Mouse (Mus musculus) CD4-positive, CD25-positive, alpha-beta regulatory T cell, adult 2 months (primary cell): ENCODE data around the gene Gm20388.

Experiments used
- DNase-seq: peaks from one replicate; pipeline ENCODE4 v3.0.0-alpha.2; 2012; ENCODE audit warnings: low read depth, low spot score

The Gm20388 gene

GRCm38 (mm10) chr8:122326114-122326542 lies 2415.5 kb downstream of the Gm20388 start:
- DNase-seq, result no peak

DNA sequence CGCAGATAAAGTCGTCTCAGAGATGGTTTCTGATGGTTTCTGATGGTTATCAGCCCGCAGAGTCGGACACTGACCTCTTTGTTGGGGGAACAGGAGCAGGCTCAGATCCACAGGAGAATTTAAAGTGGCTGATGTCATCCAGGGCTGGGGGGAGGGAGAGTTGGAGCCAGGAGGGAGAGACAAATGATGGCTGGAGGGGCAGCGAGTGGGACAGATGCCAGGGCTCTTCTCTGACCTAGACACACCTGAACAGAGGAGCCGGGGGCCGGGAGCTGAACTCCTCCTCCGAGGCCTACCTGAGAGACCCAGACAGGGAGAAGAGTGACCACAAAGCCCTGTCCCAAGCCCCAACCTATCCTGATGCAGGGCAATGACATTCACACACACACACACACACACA lies 2418.4 kb downstream of the Gm20388 start:
- no peak for DNase-seq

DNA sequence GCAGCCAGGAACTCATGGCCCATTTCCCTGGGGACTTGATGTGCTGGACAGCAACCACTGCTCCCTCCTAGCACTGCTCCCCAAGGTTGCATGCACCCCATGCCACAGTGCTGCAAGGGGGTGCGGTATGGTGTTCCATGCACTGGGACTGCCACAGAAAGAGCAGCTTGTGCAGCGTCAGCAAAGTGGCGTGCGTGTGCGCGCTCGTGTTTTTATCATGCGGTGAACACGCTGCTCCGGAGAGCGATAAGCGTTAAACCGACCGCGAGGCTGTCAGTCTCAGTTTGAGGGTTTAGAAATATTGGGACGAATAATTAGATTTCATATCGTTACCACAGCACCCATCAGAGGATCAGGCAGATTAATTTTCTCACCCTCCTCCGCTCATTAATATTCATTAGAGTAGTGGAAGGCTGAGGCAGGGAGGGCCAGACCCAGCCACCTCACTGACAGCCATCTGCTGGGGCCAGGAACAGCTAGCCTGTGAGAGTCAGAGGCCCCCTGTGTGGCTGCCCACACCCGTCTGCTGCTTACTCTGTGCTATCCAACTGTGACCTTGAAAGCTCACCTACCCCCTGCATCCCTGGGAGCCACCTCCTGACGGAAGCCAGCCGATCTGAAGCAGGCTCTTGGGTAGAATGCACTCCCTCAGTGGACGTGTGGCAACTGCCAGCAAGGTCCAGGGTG lies 2419.1 kb downstream of the Gm20388 start:
- no peak for DNase-seq

- DNase-seq, result no peak
Measured at GRCm38 (mm10) chr8:122330446-122331133, 2419.9 kb downstream of the Gm20388 start.

DNA sequence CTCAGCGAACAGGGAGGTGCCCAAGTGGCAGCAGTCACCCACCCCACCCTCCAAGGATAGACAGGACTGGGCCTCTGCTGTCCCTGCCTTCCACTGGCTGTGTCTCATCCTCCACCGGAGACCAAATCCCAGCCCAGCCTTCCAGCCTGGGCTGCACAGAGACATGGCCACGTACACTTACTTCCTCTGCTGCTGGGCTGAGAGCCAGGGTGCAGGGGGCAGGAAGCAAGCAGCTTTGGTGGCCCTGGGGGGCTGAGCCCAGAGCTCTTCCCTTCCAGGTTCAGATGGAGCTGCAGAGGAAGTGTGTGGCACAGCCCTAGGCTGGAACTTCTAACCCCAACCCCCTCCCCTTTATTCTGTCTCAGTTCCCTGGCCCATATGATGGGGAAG lies 2420.5 kb downstream of the Gm20388 start:
- DNase-seq, result no peak

GRCm38 (mm10) chr8:122332753-122333506 lies 2422.3 kb downstream of the Gm20388 start:
- DNase-seq, result peak; percentile 86

GRCm38 (mm10) chr8:122333531-122333930 lies 2422.9 kb downstream of the Gm20388 start:
- no peak for DNase-seq

DNA sequence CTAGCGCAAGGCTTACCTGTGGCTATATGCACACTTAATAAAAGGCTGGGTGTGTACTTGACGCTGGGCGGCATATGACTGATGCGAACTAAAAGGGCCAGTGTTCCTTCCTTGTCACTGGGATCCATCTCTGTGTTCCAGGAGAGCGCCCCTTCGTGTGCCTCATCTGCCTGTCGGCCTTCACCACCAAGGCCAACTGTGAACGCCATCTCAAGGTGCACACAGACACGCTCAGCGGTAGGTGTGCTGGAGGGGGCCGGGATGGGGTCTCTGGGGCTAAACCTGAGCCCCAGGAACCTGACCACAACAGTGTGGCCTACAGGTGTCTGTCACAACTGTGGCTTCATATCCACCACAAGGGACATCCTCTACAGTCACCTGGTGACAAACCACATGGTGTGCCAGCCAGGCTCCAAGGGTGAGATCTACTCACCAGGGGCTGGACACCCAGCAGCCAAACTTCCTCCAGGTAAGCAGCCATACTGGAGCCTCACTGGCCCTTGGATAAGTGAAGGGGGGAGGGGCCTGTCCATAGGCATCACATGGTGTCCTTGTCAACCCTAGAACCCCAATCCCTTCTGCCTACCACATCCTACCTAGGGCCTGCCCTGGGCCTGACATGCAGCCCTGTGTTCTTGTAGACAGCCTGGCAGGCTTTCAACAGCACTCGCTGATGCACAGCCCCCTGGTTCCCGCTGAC lies 2424.3 kb downstream of the Gm20388 start:
- no peak for DNase-seq

GRCm38 (mm10) chr8:122335638-122336250 lies 2425.1 kb downstream of the Gm20388 start:
- DNase-seq, result no peak

GRCm38 (mm10) chr8:122336251-122336910 lies 2425.7 kb downstream of the Gm20388 start:
- DNase-seq, result no peak

- DNase-seq, result no peak
Measured at GRCm38 (mm10) chr8:122338852-122339251, 2428.2 kb downstream of the Gm20388 start.

DNA sequence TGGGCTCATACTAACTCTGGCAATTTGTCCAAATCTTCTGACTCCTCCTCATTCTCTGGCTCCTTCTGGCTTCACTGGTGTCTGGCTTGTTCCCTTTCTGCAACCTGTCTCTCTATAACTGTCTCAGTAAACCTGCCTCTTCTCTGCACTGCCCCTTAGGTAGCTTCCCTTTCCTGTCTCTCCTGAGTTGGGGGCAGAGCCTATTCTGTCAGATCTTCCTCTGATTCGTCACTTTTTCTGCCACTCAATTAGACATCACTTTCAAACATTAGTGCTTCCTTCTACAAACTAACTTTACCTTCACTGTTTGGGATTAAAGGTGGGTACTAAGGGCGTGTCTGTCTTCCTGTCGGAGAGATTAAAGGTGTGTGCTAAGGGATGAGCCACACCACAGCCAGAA lies 2430.1 kb downstream of the Gm20388 start:
- DNase-seq, result no peak

DNA sequence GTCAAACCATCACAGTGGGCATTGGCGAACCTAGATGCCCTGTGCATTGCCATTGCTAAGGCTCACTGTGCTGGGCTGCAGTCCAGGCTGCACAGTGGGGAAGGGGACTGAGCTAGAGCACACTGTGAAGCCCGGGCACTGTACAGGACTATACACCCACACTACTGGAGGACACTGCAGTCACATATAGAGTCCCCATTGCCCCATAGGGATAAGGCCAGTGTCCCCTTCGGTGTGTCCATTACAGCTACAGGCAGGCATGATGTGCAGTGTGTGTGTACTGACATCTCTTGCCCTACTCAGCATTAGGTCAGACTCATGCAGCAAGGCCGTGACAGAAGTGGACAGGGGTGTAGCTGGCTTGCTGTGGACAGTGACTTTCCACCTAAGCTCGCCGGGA lies 2431.1 kb downstream of the Gm20388 start:
- no peak for DNase-seq

- no peak for DNase-seq
Measured at GRCm38 (mm10) chr8:122342362-122342761, 2431.7 kb downstream of the Gm20388 start.

GRCm38 (mm10) chr8:122342806-122343209 lies 2432.2 kb downstream of the Gm20388 start:
- DNase-seq, result peak; percentile 58

GRCm38 (mm10) chr8:122343341-122343740 lies 2432.7 kb downstream of the Gm20388 start:
- DNase-seq, result no peak

GRCm38 (mm10) chr8:122343758-122344157 lies 2433.1 kb downstream of the Gm20388 start:
- DNase-seq, result peak; percentile 66

DNA sequence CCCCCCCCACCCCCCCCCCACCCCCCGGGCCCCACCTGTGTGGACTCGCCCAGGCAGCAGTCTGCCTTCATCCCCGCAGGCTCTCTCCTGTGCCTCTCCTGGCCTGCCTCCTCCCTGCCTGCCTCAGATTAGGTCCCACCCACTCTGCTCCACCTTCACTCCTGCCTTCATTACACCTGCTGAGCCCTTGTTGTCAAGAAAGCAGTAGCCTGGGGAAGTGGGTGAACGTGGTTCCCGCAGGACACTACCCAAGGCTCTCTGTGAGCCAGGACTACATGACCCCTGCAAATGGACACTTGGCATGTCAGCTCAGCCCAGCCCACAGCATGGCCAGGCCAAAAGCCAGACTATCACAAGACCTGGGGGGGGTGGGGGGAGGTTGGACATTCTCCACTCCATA lies 2433.6 kb downstream of the Gm20388 start:
- no peak for DNase-seq

DNA sequence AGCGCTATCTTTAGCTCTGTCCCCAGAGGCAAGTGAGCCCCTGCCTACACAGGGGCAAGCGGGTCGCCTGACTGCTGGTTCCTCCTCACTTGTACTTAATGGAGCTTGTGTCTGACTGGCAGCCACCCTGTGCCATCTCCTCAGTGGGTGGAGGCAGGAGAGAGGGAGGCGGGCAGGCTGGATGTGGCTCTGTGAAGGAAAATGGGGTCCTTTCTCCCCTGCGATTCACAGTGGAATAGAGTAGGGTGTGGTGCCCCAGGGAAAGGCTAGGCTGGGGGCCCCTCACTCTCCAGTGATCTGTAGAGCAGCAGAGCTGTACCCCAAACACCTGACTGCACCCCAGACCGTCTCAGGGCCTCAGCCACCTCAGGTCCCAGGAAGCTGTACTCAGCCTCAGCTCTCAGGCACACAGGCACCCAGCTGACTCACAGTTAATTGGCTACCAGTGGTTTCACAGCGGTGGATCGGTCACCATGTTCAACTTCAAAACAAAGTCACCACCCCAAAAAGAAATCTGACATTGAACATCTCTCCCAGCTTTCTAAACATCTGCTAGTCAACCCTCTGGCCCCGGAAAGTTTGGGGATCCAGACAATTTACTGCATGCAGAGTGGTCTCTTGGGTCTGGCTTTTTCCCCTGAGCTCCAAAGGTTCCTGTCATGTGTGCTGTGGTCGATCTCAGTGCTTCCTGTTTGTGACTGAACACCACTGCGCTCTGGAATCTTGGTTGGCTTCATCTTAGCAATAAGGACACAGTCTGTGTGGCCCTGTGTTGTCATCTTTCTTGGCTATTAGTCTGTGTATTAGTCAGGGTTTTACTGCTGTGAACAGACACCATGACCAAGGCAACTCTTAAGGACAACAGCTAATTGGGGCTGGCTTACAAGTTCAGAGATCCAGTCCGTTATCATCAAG lies 2434.8 kb downstream of the Gm20388 start:
- DNase-seq, result no peak
